Mouse (Mus musculus): ENCODE measurements around the gene Mavs. TPM values are rescaled to one million over a fixed set of nuclear protein-coding genes. Genes with fewer than 3 reads are reported as not detected.
A peak's percentile ranks its signal among the peaks of the same experiment; 100 is the strongest.
"Not testable (repeated sequence)": the region's sequence is repeated elsewhere in the genome, so short reads cannot be mapped to it uniquely, and the experiment has no call there.

Gene Mavs
- polyA plus RNA-seq, 1 experiment from 2014 or later, result 16.5 TPM

DNA sequence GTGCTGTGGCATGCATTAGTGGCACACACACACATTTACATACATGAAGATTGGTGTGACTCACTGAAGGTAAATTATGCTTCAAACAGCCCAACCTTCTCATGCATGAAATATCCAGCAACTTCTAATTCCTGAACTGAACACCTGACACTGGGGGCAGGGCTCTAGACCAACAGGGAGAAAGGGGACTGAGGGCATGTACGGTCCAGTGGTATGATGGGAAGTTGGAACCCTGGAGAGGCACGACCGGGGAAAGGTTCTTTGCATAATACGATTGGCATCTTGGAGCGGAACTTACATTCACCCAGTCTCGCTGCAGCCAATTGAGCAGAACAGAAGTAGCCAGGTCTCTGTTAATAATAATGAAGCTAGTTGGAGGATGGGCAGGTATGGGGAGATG, 8.7 kb upstream of the Mavs start:
- no peaks in the 10 kb centered on the region; the same call in 1 of the 2 replicates for H3K4me1 ChIP-seq (ENCODE audit: insufficient read depth)
- H3K9me3 ChIP-seq (ENCODE audit: low read depth, low read length), result no peaks in the 10 kb centered on the region
- DNase-seq (no peak), ATAC-seq (ENCODE audit: insufficient read depth) (no peak)
- H3K27ac ChIP-seq (ENCODE audit: low read depth), result no peak overlapping the region
- H3K27me3 ChIP-seq (ENCODE audit: insufficient read depth, low read length), result no peaks in the 10 kb centered on the region
- no peak for TF ChIP-seq CTCF (IDR thresholded peaks at IDR 0.05; ENCODE audit: low read depth)
- H3K4me2 ChIP-seq, result no peak overlapping the region
- no peak overlapping the region for H3K4me3 ChIP-seq (ENCODE audit: low read depth, low read length)
- no peak overlapping the region for H3K9ac ChIP-seq
- 71% methylated on average over 6 of the region's 6 CpGs for WGBS
- no peaks in the 10 kb centered on the region for H3K36me3 ChIP-seq (ENCODE audit: insufficient read depth)

DNA sequence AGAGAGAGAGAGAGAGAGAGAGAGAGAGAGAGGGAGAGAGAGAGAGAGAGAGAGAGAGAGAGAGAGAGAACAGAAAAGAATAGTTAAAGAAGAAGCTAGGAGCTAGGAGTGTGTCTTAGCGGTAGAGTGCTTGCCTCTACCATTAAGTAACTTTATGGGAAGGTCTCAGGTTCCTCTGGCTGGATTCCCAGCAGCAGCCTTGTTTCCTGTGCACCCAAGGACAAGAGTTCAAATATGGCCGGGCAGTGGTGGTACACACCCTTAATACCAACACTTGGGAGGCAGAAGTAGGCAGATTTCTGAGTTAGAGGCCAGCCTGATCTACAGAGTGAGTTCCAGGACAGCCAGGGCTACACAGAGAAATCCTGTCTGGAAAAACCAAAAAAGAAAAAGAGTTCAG, 7.2 kb upstream of the Mavs start:
- not testable (repeated sequence) for H3K27me3 ChIP-seq (ENCODE audit: insufficient read depth, low read length); H3K4me2 ChIP-seq; H3K9me3 ChIP-seq (ENCODE audit: low read depth, low read length); ATAC-seq (ENCODE audit: insufficient read depth); H3K36me3 ChIP-seq (ENCODE audit: insufficient read depth); DNase-seq; H3K4me1 ChIP-seq (ENCODE audit: insufficient read depth); H3K4me3 ChIP-seq (ENCODE audit: low read depth, low read length); H3K9ac ChIP-seq; H3K27ac ChIP-seq (ENCODE audit: low read depth)
- 66% methylated on average over 2 of the region's 2 CpGs for WGBS

DNA sequence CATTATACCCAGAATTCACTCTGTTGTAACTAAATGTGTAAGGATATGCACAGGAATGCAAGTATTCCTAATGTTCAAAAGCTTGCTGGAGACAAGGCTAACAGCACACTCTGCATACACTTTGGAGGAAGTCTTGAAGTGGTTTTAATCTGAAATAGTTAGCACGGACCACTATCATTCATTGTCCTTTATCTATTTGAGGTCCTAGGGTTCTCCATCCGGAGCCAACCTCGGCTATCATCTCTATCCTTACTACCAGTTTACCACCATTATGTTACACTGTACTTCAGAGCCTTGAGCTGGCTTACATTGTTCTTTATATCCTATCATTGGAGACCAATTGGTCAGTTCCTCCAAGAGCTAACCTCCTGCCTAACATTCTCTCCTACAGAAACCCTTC, 6.6 kb upstream of the Mavs start:
- H3K9me3 ChIP-seq (ENCODE audit: low read depth, low read length), result no peaks in the 10 kb centered on the region
- H3K9ac ChIP-seq, result no peak overlapping the region
- H3K4me3 ChIP-seq (ENCODE audit: low read depth, low read length), result no peak overlapping the region
- no peaks in the 10 kb centered on the region for H3K4me1 ChIP-seq (ENCODE audit: insufficient read depth)
- DNase-seq (no peak), ATAC-seq (ENCODE audit: insufficient read depth) (no peak)
- H3K27ac ChIP-seq (ENCODE audit: low read depth), result no peak overlapping the region
- H3K4me2 ChIP-seq, result no peak overlapping the region
- 81% methylated on average over 3 of the region's 3 CpGs for WGBS
- no peak for TF ChIP-seq CTCF (IDR thresholded peaks at IDR 0.05; ENCODE audit: low read depth)
- H3K27me3 ChIP-seq (ENCODE audit: insufficient read depth, low read length), result no peaks in the 10 kb centered on the region
- H3K36me3 ChIP-seq (ENCODE audit: insufficient read depth), result no peaks in the 10 kb centered on the region

- 80% methylated on average over 2 of the region's 2 CpGs for WGBS
- H3K4me1 ChIP-seq (ENCODE audit: insufficient read depth), result peaks cover 12% of the 10 kb centered on the region; the same call in 1 of the 2 replicates
- H3K4me2 ChIP-seq, result no peak overlapping the region
- no peak for TF ChIP-seq CTCF (IDR thresholded peaks at IDR 0.05; ENCODE audit: low read depth)
- ATAC-seq (ENCODE audit: insufficient read depth) (no peak), DNase-seq (no peak)
- H3K27me3 ChIP-seq (ENCODE audit: insufficient read depth, low read length), result no peaks in the 10 kb centered on the region
- no peak overlapping the region for H3K9ac ChIP-seq
- H3K9me3 ChIP-seq (ENCODE audit: low read depth, low read length), result no peaks in the 10 kb centered on the region
- no peaks in the 10 kb centered on the region for H3K36me3 ChIP-seq (ENCODE audit: insufficient read depth)
- no peak overlapping the region for H3K4me3 ChIP-seq (ENCODE audit: low read depth, low read length)
- no peak overlapping the region for H3K27ac ChIP-seq (ENCODE audit: low read depth)
Observed at GRCm38 (mm10) chr2:131232558-131232957, 1.3 kb upstream of the Mavs start.

DNA sequence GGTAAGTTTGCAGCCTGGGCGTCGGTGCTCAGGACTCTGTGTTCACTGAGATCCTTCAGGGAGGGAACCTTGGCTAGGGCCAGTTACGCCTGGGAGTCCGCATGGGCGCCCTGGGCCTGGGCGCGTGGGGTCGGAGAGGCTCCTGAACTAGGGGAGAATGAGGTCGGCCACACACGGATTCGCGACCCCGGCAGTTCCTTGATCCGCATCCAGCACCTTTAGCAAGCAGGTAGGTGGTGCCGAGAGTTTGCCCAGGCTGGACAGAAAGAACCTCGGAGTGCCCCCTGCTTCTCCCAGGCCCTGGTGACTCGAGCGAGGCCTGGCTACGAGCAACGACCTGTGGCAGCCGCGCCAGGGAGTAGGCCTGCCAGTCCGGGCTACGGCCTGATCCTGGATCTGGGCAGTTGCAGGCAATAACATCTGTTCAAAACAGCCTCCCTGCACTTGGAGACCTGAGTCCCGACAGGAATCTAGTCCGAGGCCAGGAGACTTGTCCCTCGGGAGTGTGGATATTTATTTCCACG, 326 bp downstream of the Mavs start:
- peak overlapping the region; percentile 72 for H3K9ac ChIP-seq
- no peaks in the 10 kb centered on the region for H3K27me3 ChIP-seq (ENCODE audit: insufficient read depth, low read length)
- H3K4me3 ChIP-seq (ENCODE audit: low read depth, low read length), result peak overlapping the region; percentile 59
- H3K27ac ChIP-seq (ENCODE audit: low read depth), result peak overlapping the region; percentile 71
- ATAC-seq (ENCODE audit: insufficient read depth) (peak; percentile 44), DNase-seq (no peak)
- H3K4me2 ChIP-seq, result peak overlapping the region; percentile 95
- peaks cover 12% of the 10 kb centered on the region; the same call in 1 of the 2 replicates for H3K4me1 ChIP-seq (ENCODE audit: insufficient read depth)
- peaks cover 7% of the 10 kb centered on the region; the same call in 1 of the 2 replicates for H3K36me3 ChIP-seq (ENCODE audit: insufficient read depth)
- WGBS, result 9% methylated on average over 28 of the region's 28 CpGs
- no peak for TF ChIP-seq CTCF (IDR thresholded peaks at IDR 0.05; ENCODE audit: low read depth)
- no peaks in the 10 kb centered on the region for H3K9me3 ChIP-seq (ENCODE audit: low read depth, low read length)

DNA sequence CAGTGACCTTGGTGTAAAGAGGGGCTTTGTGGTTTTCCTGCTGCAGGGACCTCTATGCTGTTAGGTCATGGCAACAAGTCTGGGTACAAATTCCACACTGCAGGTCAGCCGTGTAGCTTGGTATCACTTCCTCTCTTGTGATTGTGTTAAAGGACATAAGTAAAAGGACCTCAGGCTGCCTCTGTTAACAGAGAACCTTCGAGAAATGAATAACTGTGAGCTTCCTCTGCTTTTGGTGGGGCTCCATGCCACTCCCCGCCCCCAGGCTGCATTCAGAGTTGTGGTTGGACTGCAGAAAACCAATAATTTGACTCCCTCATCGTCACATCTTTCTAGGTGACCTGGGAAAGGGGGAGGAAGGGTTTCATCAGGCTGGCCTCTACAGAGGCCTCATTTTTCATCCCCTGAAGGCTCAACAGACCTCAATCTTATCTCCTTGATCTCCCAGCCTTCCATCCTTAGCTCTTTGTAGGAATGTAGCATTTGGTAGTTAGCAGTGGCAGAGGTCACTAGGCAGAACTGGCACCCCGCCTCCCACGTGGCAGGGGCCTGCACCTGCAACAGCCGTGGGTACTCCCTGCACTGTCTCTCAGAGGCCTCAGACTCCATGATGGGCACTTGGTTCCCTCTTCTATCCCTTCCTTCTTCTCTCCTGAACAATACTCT, 1.2 kb downstream of the Mavs start:
- 64% methylated on average over 7 of the region's 7 CpGs for WGBS
- no peak for TF ChIP-seq CTCF (IDR thresholded peaks at IDR 0.05; ENCODE audit: low read depth)
- Histone ChIP-seq H3K36me3 (ENCODE audit: insufficient read depth) (peaks cover 14% of the 10 kb centered on the region; the same call in 1 of the 2 replicates), H3K9ac (peak overlapping the region; percentile 72), H3K4me1 (ENCODE audit: insufficient read depth) (peaks cover 12% of the 10 kb centered on the region; the same call in 1 of the 2 replicates), H3K4me3 (ENCODE audit: low read depth, low read length) (peak overlapping the region; percentile 59), H3K27ac (ENCODE audit: low read depth) (no peak overlapping the region), H3K4me2 (peak overlapping the region; percentile 95), H3K27me3 (ENCODE audit: insufficient read depth, low read length) (no peaks in the 10 kb centered on the region), H3K9me3 (ENCODE audit: low read depth, low read length) (no peaks in the 10 kb centered on the region)
- no peak for DNase-seq
- ATAC-seq (ENCODE audit: insufficient read depth), result no peak

- H3K27ac ChIP-seq (ENCODE audit: low read depth), result no peak overlapping the region
- no peak overlapping the region for H3K4me2 ChIP-seq
- no peaks in the 10 kb centered on the region for H3K4me1 ChIP-seq (ENCODE audit: insufficient read depth)
- TF ChIP-seq CTCF (IDR thresholded peaks at IDR 0.05; ENCODE audit: low read depth), result no peak
- no peak for ATAC-seq (ENCODE audit: insufficient read depth)
- H3K4me3 ChIP-seq (ENCODE audit: low read depth, low read length), result no peak overlapping the region
- no peak for DNase-seq
- H3K36me3 ChIP-seq (ENCODE audit: insufficient read depth), result peaks cover 75% of the 10 kb centered on the region
- no peaks in the 10 kb centered on the region for H3K9me3 ChIP-seq (ENCODE audit: low read depth, low read length)
- H3K9ac ChIP-seq, result no peak overlapping the region
- no peaks in the 10 kb centered on the region for H3K27me3 ChIP-seq (ENCODE audit: insufficient read depth, low read length)
Observed at GRCm38 (mm10) chr2:131242180-131242579, 8.3 kb downstream of the Mavs start.

Measured in lung, embryonic 14.5 days (tissue).